Mouse (Mus musculus) inflammation-experienced regulatory T-cells (primary cell): ENCODE measurements around the gene Zfp994. TPM values are rescaled to one million over a fixed set of nuclear protein-coding genes. Genes with fewer than 3 reads are reported as not detected.

Source experiments
- polyA plus RNA-seq, 2 experiments: library from polyadenylated mRNA; unstranded; fragments of 100-300 nt; shearing (Covaris generic); gene quantifications; one replicate each; pipeline ENCODE4 v1.2.1; 2017

Zfp994 gene
- 1 to 10 TPM; 3.9 to 4.1 TPM for polyA plus RNA-seq

DNA sequence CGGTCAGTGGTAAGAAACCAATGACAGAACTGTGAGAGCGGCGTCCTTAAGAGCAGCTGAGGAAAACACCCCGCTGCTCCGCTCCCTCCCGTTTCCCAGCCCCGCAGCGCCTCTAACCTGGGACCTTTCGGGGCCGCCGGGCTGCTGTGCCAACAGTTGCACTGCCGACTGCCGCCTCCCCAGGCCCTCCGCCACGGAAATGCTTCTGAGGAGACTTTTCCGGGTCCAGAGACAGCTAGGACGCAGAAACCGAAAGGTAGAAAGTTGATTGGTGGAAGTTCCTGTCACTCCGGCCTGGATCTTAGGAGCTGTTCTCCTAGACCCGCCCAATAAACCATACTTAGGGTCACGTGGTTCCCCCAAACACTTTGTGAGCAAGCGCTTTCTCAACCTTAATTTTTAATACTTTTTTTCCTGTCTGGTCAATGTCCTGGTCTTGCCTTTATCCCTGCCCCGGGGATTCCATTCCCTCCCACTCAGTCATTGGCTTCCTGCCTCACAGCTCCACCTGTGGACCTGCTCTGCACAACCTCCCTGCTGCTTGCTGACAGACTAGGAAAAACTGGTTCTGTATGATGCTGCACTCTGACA lies at the start of gene Zfp994:
Gene Zfp994, minus strand, starts transcription at position 195 of the 591 bp plus-strand sequence.

GRCm38 (mm10) chr17:22165722-22166294 lies 59.6 kb downstream of the Zfp994 start, which contains the start of gene Zfp947:
Gene Zfp947, minus strand, starts transcription at chr17:22166190.

Other genes starting within 250 kb of the Zfp994 start
- gene Zfp947, start 59.4 kb downstream of the Zfp994 start, polyA plus RNA-seq, result 1 to 10 TPM; 2.0 to 3.0 TPM
- gene CT030661.1, start 89.2 kb upstream of the Zfp994 start, polyA plus RNA-seq, result 10 to 100 TPM; 14.2 to 15.1 TPM
- gene Zfp944, start 135.8 kb upstream of the Zfp994 start, polyA plus RNA-seq, result 10 to 100 TPM; 11.2 to 11.5 TPM
- 10 to 100 TPM; 13.0 to 14.5 TPM for gene Zfp758, start 135.8 kb upstream of the Zfp994 start, polyA plus RNA-seq
- gene Zfp946, start 198.6 kb upstream of the Zfp994 start, polyA plus RNA-seq, result 1 to 10 TPM; 3.4 to 5.5 TPM